Mouse (Mus musculus) testis, adult 2 months (tissue): Measurements from ENCODE around the gene Akr1d1.

Experiments used
- CTCF ChIP-seq: fragments of 200-500 bp; IDR thresholded peaks from 2 replicates; pipeline ENCODE4 v1.5.1; 2012; ENCODE audit warnings: low read depth, mild to moderate bottlenecking, inconsistent platforms, low read length, moderate library complexity; ENCODE audit not compliant: control insufficient read depth, insufficient read depth, insufficient replicate concordance
- POLR2A ChIP-seq: fragments of 200-500 bp; IDR thresholded peaks from 2 replicates; pipeline ENCODE4 v1.6.1; 2012; ENCODE audit warnings: low read depth, mild to moderate bottlenecking, inconsistent platforms, low read length, moderate library complexity; ENCODE audit not compliant: control insufficient read depth

DNA sequence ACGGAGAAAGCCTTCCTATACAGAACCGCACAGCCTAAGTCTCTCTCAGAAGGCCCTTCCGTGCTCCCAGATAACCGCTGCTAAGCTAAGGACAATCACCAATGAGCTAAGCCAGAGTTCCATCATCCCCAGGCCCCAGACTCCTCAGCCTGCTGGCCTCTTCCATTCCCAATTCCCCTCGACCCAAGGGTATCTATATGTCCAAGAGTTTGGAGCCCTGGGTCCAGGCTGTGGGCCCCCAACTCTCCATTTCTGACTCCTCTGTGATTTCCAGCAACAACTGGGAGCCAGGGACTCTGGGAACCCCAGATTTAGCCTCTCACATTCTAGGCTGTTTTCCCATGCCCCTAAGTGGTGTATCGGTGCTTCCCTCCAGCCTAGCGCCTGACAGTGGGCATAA, 86.2 kb downstream of the Akr1d1 start:
- TF ChIP-seq POLR2A (no peak), CTCF (no peak)
